Mouse (Mus musculus): ENCODE data around the gene Btbd35f11. TPM values are rescaled to one million over a fixed set of nuclear protein-coding genes. Genes with fewer than 3 reads are reported as not detected.

Gene Btbd35f11
- not detected for polyA plus RNA-seq (2012; fragmentation: generic; extraction: Trizol)

GRCm38 (mm10) chrX:3443590-3443989 lies at the start of gene Btbd35f11:
Btbd35f11 (minus strand) TSS chrX:3443690.

Other genes with a start within 250 kb of the Btbd35f11 start
- gene Btbd35f24, start 247.9 kb downstream of the Btbd35f11 start, polyA plus RNA-seq (2012; fragmentation: generic; extraction: Trizol), result not detected